Mouse (Mus musculus): Measurements from ENCODE around the gene Tiam2.

The Tiam2 gene

DNA sequence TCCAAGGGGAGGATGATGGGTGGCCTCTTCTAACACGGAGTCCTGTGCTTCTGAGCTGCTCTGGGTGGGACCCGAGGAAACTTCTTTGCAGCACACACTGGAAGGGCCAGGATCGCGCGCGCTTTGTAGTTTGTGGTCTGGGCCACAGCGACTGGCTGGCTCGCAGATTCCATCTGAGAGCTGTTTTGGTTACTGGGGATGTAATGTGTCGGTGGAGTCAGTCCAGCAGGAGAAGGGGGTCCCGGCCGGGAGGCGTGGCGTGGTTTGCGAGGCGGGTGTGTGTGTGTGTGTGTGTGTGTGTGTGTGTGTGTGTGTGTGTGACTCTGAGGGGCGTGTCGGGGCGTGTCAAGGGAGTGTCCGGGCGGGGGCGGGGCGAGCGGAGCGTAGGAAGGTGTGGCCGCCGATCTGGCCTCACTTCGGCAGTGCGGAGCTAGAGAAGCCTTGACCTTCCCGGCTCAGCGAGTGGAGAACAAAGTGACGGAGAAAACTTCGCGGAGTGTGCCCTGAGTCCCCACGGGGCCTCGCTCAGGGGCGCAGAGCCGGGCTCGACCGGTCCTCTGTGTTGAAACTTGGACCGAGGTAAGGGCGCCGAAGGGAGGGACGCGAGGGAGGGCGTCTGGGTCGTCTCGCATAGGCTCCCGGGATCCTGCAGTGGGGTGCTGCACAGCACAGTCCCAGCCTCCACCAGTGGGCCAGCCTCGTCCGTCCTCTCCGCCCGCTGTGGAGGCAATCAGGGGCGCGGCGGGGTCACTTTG is at the start of gene Tiam2:
Gene Tiam2 (plus strand): TSS at position 426 of the 755 bp plus-strand sequence.
- peak; percentile 43 for DNase-seq (ENCODE audit: low read depth)

DNA sequence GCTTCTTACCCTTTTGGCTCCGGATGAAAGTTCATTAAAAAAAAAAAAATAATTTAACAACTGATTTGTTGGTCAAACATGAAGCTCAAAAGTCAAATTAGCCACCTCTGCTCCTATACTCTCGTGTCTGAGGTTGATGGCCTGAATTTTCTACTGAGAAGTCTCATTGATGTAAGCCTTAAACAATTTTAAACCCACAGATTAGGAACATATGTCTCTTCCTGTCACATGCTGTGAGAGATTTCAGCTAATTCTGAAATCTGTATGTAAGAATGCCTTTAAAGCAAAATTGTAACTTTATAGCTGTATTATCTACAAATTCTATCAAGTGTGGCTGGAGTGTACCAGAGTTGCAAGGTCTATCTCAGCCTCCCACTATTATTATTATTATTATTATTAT is 46.1 kb upstream of the Tiam2 start:
- DNase-seq (ENCODE audit: low read depth), result no peak

- no peak for DNase-seq (ENCODE audit: low read depth)
These were observed 44.4 kb upstream of the Tiam2 start for GRCm38 (mm10) chr17:3281939-3282338.

GRCm38 (mm10) chr17:3285030-3285671 is 41.2 kb upstream of the Tiam2 start:
- DNase-seq (ENCODE audit: low read depth), result no peak

- DNase-seq (ENCODE audit: low read depth), result no peak
These were observed 40.1 kb upstream of the Tiam2 start for GRCm38 (mm10) chr17:3286123-3286825.

DNA sequence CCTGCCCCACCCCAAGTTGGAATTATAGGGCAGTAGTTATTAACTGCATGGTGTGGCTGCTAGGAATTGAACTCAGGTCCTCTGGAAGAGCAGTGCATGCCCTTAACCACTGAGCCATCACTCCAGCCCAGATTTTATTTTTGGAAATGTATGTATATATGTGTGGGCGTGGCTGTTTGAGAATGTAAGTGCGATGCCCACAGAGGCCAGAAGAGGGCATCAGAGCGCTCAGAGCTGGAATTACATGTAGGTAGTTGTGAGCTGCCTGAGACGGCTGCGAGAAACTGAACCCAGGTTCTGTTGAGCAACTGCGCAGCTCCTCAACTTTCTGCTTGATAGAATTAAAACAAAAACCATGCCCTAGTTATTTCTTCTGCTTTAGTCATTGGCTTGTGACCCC is 38.0 kb upstream of the Tiam2 start:
- DNase-seq (ENCODE audit: low read depth), result peak; percentile 74

- DNase-seq (ENCODE audit: low read depth), result no peak
These were observed 31.3 kb upstream of the Tiam2 start for GRCm38 (mm10) chr17:3295097-3295496.

DNA sequence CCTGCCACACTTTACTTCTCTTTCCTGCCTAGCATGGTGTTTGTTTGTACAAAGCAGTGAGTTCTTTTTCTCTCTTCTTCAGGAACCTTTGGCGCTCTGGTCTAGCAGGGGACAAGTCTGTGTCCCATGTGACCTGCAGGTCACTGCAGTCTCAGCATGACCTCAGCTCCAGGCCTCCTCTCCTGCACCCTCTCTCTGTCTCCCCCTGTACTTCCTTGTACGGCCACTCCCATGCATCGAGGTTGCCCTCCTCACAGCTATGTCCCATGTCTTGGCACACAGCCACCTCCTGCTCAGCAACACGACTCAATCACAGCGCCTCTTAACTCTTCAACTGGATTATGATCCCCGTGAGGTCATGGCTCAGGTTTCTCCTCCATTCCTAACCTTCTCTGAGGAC is 26.9 kb upstream of the Tiam2 start:
- no peak for DNase-seq (ENCODE audit: low read depth)

DNA sequence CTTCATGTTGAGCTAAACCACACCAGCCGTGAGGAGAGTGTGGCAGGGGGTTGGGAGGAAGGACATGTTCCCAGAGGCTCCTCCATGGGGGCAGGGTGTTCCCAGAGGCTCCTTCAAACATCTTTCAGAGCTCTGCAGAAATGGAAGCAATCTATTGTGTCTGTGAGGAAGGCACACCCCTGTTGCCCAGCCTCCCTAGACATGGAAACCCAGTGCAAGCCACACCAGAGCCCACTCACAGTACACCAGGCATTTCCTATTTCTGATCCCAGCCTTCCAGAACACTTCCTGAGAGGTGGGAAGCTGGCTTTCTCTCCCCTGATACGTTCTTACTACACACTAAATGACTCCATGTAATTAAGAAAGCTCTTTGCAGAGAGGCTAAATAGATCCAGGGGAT is 20.4 kb upstream of the Tiam2 start:
- no peak for DNase-seq (ENCODE audit: low read depth)

DNA sequence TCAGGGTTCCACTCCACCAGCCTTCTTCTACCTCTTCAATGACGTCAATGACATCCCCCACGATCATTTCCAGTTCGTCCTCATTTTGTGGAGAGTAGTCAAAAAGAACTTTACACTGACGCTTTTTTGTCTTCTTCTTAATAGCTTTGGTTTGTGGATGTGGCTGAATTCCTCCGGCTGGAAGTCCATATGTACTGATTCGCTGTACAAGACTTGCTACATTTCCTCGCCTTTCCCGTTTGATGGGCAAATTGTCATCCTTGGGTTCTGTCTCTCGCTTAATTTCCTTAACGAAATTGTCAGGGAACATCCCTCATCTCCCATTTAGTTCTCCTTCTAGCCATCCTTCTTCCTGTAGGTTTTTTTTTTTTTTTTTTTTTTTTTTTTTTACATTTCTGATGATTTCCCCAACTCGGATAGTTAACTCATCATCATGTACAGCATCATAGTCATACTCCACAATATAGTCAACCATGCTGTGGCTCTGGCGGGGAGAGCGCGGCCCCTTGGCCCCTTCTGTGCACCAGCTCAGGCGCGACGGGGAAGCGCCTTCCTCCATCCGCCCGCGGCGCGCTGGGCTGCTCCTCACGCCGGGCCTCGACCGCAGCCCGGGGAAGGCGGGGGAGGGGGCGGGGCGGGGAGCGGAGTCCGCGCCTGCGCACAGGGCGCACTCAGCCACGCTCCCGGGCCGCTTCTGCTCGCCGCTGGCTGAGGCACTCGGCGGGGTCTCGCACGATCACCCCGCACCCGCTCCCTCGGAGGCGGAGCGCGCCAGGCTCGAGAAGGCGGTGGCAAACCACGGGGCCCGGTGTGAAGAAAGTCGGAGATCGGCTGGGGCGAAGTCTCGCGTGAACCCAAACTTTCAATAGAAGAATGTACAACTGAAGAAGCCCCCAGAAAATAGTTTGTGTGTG is 12.4 kb upstream of the Tiam2 start:
- peak; percentile 85 for DNase-seq (ENCODE audit: low read depth)

- no peak for DNase-seq (ENCODE audit: low read depth)
These were observed 11.8 kb upstream of the Tiam2 start for GRCm38 (mm10) chr17:3314625-3315020.

- DNase-seq (ENCODE audit: low read depth), result no peak
These were observed 10.8 kb upstream of the Tiam2 start for GRCm38 (mm10) chr17:3315581-3315980.

GRCm38 (mm10) chr17:3326903-3327279 is 518 bp downstream of the Tiam2 start:
- DNase-seq (ENCODE audit: low read depth), result no peak

DNA sequence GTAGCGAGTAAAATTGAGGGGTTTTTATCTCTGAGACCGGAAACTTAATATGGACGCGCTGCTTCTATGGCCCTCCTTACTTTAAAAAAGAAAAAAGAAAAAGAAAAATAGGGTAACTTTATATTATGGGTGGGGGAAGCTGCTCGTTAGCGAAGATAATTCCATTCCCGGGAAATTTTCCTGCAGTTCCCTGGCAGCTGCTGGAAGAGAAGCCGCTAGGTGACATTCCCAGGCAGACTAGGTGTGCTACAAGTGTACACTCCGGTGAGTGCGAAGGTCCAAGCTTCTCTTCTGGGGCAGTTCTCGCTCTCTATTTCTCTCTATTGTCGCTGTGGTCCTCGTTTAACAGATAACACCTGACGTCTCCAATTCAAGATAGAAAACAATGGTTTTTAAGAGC is 962 bp downstream of the Tiam2 start:
- DNase-seq (ENCODE audit: low read depth), result no peak

- DNase-seq (ENCODE audit: low read depth), result no peak
These were observed 2.4 kb downstream of the Tiam2 start for GRCm38 (mm10) chr17:3328820-3329219.

DNA sequence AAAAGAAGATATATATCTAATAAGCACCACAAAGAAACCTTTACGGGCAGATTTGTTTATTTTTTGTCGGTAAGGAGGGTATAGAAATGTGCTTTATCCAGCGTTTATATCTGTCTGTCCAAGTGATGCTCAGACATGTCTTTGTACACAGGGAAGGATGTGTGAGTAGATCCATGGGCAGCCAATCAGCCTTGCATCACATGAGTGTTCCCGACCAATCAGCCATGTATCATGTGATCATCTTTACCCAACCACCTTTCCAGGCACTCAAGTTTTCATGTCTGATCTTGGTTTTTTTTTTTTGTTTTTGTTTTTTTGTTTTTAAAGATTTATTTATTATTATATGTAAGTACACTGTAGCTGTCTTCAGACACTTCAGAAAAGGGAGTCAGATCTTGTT is 3.1 kb downstream of the Tiam2 start:
- DNase-seq (ENCODE audit: low read depth), result no peak

GRCm38 (mm10) chr17:3331721-3332461 is 5.5 kb downstream of the Tiam2 start:
- no peak for DNase-seq (ENCODE audit: low read depth)

DNA sequence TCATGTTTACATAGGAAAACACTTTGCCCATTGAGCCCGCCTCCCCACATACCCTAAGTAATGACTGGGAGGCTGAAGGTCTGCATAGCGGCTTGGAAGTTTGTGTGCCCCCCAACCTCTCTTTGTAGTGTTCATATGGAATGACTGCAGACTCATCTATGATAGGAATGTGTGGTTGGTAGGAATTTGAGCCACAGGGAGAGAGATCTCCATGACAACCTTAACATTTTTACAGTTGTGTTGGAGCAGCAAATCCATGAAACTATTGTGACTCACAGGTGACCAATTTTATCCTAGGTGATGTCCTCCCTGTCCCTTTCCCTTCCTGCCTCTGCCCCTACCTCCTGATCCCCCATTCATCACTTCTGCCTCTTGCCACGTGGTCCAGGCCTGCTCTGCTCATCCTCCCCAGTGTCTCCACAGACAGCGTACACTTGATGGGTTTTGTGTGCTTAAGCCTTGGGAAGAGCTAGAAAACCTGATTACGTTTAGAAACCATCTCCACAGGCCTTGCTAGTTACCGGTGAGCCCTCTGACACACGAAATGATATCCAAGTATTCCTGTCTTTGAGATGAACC is 9.9 kb downstream of the Tiam2 start:
- no peak for DNase-seq (ENCODE audit: low read depth)

- no peak for DNase-seq (ENCODE audit: low read depth)
These were observed 10.6 kb downstream of the Tiam2 start for GRCm38 (mm10) chr17:3336887-3337524.

DNA sequence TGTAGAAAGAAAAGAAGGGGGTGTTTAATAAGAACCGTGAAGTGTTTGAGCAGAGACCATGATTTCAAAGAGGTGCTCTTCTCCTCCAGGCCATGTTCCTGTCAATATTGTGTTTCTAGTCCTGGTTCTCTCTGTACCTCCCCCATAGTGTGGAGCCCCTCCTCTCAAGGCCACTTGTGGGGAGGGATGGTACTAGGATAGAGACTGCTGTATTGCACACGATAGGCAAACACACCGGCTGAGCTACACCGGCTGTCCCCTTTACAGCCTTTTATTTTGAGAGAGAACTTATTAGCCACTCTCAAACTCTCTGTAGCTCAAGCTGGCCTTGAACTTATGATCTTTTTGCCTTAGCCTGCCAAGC is 11.1 kb downstream of the Tiam2 start:
- DNase-seq (ENCODE audit: low read depth), result no peak

DNA sequence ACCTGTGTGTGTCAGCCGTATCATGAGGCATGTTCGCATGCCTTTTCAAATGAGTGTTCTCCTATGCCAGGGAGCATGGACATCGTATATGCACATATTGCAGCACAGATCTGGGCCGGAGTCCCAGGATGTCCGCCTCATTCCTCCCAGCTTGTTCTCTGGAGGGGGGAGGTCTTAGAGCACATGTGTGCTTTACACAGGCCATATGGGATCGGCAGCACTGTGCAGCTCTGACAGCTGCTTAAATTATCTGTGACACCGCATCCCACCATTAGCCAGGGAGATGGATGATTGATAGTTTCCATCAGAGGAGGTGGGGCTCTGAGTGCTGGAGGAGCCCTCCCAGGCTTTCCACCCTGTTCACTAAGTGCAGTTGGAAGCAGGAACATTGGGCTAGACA is 12.4 kb downstream of the Tiam2 start:
- no peak for DNase-seq (ENCODE audit: low read depth)
